Mouse (Mus musculus) embryonic facial prominence, embryonic 11.5 days (tissue): ENCODE measurements at regions not wholly inside any gene's neighbourhood (a gene's known extent, or its start where the extent isn't known, plus 50 kb on each side); places are given as distances from the start of the nearest gene placed in this dataset.
"Not testable (repeated sequence)": the region's sequence is repeated elsewhere in the genome, so short reads cannot be mapped to it uniquely, and the experiment has no call there.

Experiments used
- ATAC-seq: fragments of 200-750 bp; cut with Nextera tagmentation; replicated peaks from 2 replicates; pipeline ENCODE4 v1.8.0; 2017; ENCODE audit warnings: low read depth; ENCODE audit not compliant: insufficient number of reproducible peaks, low FRiP score, low TSS enrichment
- DNase-seq: peaks from one replicate; pipeline ENCODE4 v3.0.0-alpha.2; 2015; ENCODE audit warnings: low spot score
- H3K27ac ChIP-seq: fragments of 300-500 bp; sonication (generic); replicated peaks from 2 replicates; pipeline ENCODE4 v1.5.1; 2014; ENCODE audit warnings: mild to moderate bottlenecking, low read depth, low read length, control low read depth
- H3K27me3 ChIP-seq: fragments of 300-500 bp; sonication (generic); 2 replicates; pipeline ENCODE4 v1.6.1; 2014; ENCODE audit warnings: mild to moderate bottlenecking, low read length, moderate library complexity, mixed read lengths; ENCODE audit not compliant: control insufficient read depth, insufficient read depth
- H3K36me3 ChIP-seq: fragments of 300-500 bp; sonication (generic); replicated peaks from 2 replicates; pipeline ENCODE4 v1.6.1; 2014; ENCODE audit warnings: low read depth, mild to moderate bottlenecking, low read length, moderate library complexity, mixed read lengths; ENCODE audit not compliant: control insufficient read depth, insufficient read depth
- H3K4me1 ChIP-seq: fragments of 300-500 bp; sonication (generic); 2 replicates; pipeline ENCODE4 v1.6.1; 2014; ENCODE audit warnings: low read length, mixed read lengths; ENCODE audit not compliant: control insufficient read depth, insufficient read depth
- H3K4me2 ChIP-seq: fragments of 300-500 bp; sonication (generic); 2 replicates; pipeline ENCODE4 v1.6.1; 2014; ENCODE audit warnings: low read depth, mild to moderate bottlenecking, control low read depth, low read length, moderate library complexity
- H3K4me3 ChIP-seq: fragments of 300-500 bp; sonication (generic); 2 replicates; pipeline ENCODE4 v1.5.1; 2014; ENCODE audit warnings: low read depth, low read length, control low read depth
- H3K9ac ChIP-seq: fragments of 300-500 bp; sonication (generic); replicated peaks from 2 replicates; pipeline ENCODE4 v1.6.1; 2014; ENCODE audit warnings: mild to moderate bottlenecking, control low read depth, low read length
- H3K9me3 ChIP-seq: fragments of 300-500 bp; sonication (generic); replicated peaks from 2 replicates; pipeline ENCODE4 v1.6.1; 2016; ENCODE audit warnings: mild to moderate bottlenecking, low read length, inconsistent platforms, mixed read lengths; ENCODE audit not compliant: control insufficient read depth
- WGBS: fragments of 180-500 bp; shearing (Covaris S2); extraction: QIAGEN DNeasy Blood & Tissue Kit; methylation state at CpG from one replicate; pipeline ENCODE4 v1.1.7; 2014; 5-methylcytosine and 5-hydroxymethylcytosine counted together

GRCm38 (mm10) chr1:35201083-35201879, 351.5 kb downstream of the Plekhb2 start:
- Histone ChIP-seq H3K27me3 (no peaks in the 10 kb centered on the region), H3K4me3 (no peak overlapping the region), H3K4me1 (no peaks in the 10 kb centered on the region), H3K4me2 (no peak overlapping the region), H3K9me3 (no peaks in the 10 kb centered on the region), H3K9ac (no peak overlapping the region), H3K36me3 (no peaks in the 10 kb centered on the region), H3K27ac (no peak overlapping the region)
- ATAC-seq (no peak), DNase-seq (no peak)
- 84% methylated on average over 7 of the region's 7 CpGs for WGBS

GRCm38 (mm10) chr1:35201880-35202220, 352.1 kb downstream of the Plekhb2 start:
- Histone ChIP-seq H3K4me1 (no peaks in the 10 kb centered on the region), H3K36me3 (no peaks in the 10 kb centered on the region), H3K27ac (no peak overlapping the region), H3K9ac (no peak overlapping the region), H3K9me3 (no peaks in the 10 kb centered on the region), H3K27me3 (no peaks in the 10 kb centered on the region), H3K4me2 (no peak overlapping the region), H3K4me3 (no peak overlapping the region)
- 77% methylated on average over 1 of the region's 1 CpGs for WGBS
- DNase-seq (no peak), ATAC-seq (no peak)

- no peak for ATAC-seq
- DNase-seq, result no peak
- Histone ChIP-seq H3K9me3 (no peaks in the 10 kb centered on the region), H3K4me3 (no peak overlapping the region), H3K9ac (no peak overlapping the region), H3K27me3 (no peaks in the 10 kb centered on the region), H3K4me1 (no peaks in the 10 kb centered on the region), H3K36me3 (no peaks in the 10 kb centered on the region), H3K4me2 (no peak overlapping the region), H3K27ac (no peak overlapping the region)
- WGBS, result 86% methylated on average over 4 of the region's 4 CpGs
Observed at GRCm38 (mm10) chr1:35202551-35202950, 352.8 kb downstream of the Plekhb2 start.

GRCm38 (mm10) chr1:35206834-35207529, 357.2 kb downstream of the Plekhb2 start:
- H3K27ac ChIP-seq, result no peak overlapping the region
- ATAC-seq, result no peak
- DNase-seq, result no peak

GRCm38 (mm10) chr1:35212111-35212891, 362.5 kb downstream of the Plekhb2 start:
- 84% methylated on average over 13 of the region's 13 CpGs for WGBS
- no peak overlapping the region for H3K9ac ChIP-seq
- no peak overlapping the region for H3K4me2 ChIP-seq
- ATAC-seq, result no peak
- H3K36me3 ChIP-seq, result no peaks in the 10 kb centered on the region
- no peak for DNase-seq
- no peaks in the 10 kb centered on the region for H3K9me3 ChIP-seq
- no peak overlapping the region for H3K4me3 ChIP-seq
- H3K27ac ChIP-seq, result no peak overlapping the region
- H3K27me3 ChIP-seq, result no peaks in the 10 kb centered on the region
- no peaks in the 10 kb centered on the region for H3K4me1 ChIP-seq

More at GRCm38 (mm10) chr1:35206834-35207529, 357.2 kb downstream of the Plekhb2 start:
- 84% methylated on average over 11 of the region's 11 CpGs for WGBS
- H3K9ac ChIP-seq, result no peak overlapping the region
- H3K4me3 ChIP-seq, result no peak overlapping the region
- no peaks in the 10 kb centered on the region for H3K27me3 ChIP-seq
- no peaks in the 10 kb centered on the region for H3K9me3 ChIP-seq
- no peaks in the 10 kb centered on the region for H3K36me3 ChIP-seq
- no peak overlapping the region for H3K4me2 ChIP-seq
- no peaks in the 10 kb centered on the region for H3K4me1 ChIP-seq

- ATAC-seq (no peak), DNase-seq (no peak)
- no peak overlapping the region for H3K9ac ChIP-seq
- H3K4me2 ChIP-seq, result no peak overlapping the region
- H3K4me3 ChIP-seq, result no peak overlapping the region
- WGBS, result 70% methylated on average over 10 of the region's 10 CpGs
- H3K27me3 ChIP-seq, result no peaks in the 10 kb centered on the region
- no peak overlapping the region for H3K27ac ChIP-seq
- no peaks in the 10 kb centered on the region for H3K4me1 ChIP-seq
- no peaks in the 10 kb centered on the region for H3K36me3 ChIP-seq
- H3K9me3 ChIP-seq, result no peaks in the 10 kb centered on the region
Observed at GRCm38 (mm10) chr1:35213875-35214274, 364.1 kb downstream of the Plekhb2 start.

GRCm38 (mm10) chr1:35216411-35216810, 366.6 kb downstream of the Plekhb2 start:
- H3K9ac ChIP-seq, result no peak overlapping the region
- H3K36me3 ChIP-seq, result no peaks in the 10 kb centered on the region
- H3K4me1 ChIP-seq, result no peaks in the 10 kb centered on the region
- ATAC-seq (no peak), DNase-seq (no peak)
- H3K4me3 ChIP-seq, result no peak overlapping the region
- no peak overlapping the region for H3K27ac ChIP-seq
- no peak overlapping the region for H3K4me2 ChIP-seq
- no peaks in the 10 kb centered on the region for H3K9me3 ChIP-seq
- no peaks in the 10 kb centered on the region for H3K27me3 ChIP-seq
- 89% methylated on average over 8 of the region's 8 CpGs for WGBS

GRCm38 (mm10) chr1:35220215-35220614, 370.4 kb downstream of the Plekhb2 start:
- not testable (repeated sequence) for H3K4me3 ChIP-seq, DNase-seq, H3K27me3 ChIP-seq, H3K9ac ChIP-seq, H3K27ac ChIP-seq, ATAC-seq, H3K36me3 ChIP-seq, H3K9me3 ChIP-seq, H3K4me2 ChIP-seq, H3K4me1 ChIP-seq
- 93% methylated on average over 6 of the region's 6 CpGs for WGBS
